Comparison of ENCODE assay signal across 8 mouse cellular contexts in the genomic region with DNA sequence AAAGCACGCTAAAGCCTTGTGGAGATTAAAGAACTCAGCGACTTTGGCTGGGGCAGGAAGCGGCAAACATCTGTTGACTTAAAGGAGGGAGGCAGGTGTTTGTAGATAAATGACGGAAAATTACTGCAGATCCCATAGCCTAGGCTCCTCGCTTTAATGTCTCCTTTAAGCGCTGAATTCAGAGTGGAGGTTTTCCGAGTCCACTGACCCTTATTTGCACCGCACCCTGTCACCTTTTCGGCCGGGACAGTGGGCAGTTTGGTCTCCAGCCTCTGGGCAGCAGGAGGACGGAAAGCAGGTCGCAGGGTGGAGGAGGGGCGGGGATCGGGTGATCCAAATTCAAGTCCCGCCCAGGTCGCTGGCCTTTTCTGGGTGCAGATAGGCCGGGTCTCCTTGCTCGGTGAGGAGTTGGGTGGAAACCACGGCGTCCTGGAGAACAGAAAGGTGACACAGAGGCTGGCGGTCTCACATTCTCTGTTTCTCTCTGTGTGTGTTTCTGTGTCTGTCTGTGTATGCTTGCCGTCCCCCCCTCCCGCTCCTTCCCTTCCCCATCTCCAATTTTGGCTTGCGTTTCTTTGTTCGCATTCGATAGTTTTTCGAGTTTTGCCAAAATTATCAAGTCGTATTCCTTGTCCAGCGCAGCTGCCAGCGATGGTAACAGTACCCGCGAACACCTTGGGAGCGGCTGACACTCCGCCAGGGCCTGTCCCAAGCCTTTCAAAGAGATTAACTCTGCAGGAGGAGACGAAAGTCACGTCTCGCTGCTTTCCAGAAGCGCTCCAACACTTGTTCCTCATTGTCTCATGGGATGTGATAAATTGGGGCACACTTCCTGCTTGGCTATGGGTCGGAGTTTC. TPM values are rescaled to one million over a fixed set of nuclear protein-coding genes. Genes with fewer than 3 reads are reported as not detected.
A peak's percentile ranks its signal among the peaks of the same experiment; 100 is the strongest.
DNase-seq lines count a peak whose midpoint lies in the region; ATAC-seq and TF ChIP-seq lines count a peak whose summit lies in the region.

No protein-coding gene starts in this region.

- ATAC-seq in hindbrain, embryonic 15.5 days (ENCODE audit: low FRiP score, low read depth), result peak; percentile 51
- peak; percentile 75 for ATAC-seq in liver, embryonic 11.5 days (replicated peaks; ENCODE audit: low FRiP score)

- peak; percentile 12 for DNase-seq in right cerebral cortex, postnatal 14 days
- DNase-seq in right cerebral cortex, postnatal 36 days (ENCODE audit: low spot score in 2 of 2), result no peak
- DNase-seq in cerebellum, adult 9-11 months, result peak; percentile 63
- peak; percentile 59 for DNase-seq in gastrocnemius, adult 18-20 months (ENCODE audit: low spot score)
- peak; percentile 81 for DNase-seq in liver, embryonic 11.5 days (ENCODE audit: low spot score)
- peak; percentile 68 to 80 for DNase-seq in thymus, adult 18-20 months

- peak overlapping the region; percentile 35; the same call in 1 of the 2 replicates for H3K9ac ChIP-seq in hindbrain, embryonic 15.5 days
- H3K9ac ChIP-seq in liver, embryonic 11.5 days (ENCODE audit: low read depth, low read length), result peak overlapping the region; percentile 73

- no peaks in the 10 kb centered on the region for H3K36me3 ChIP-seq in hindbrain, embryonic 15.5 days
- no peaks in the 10 kb centered on the region for H3K36me3 ChIP-seq in liver, embryonic 11.5 days (ENCODE audit: control insufficient read depth, insufficient read depth, low read length)
- no peaks in the 10 kb centered on the region for H3K36me3 ChIP-seq in myocyte (ENCODE audit: control insufficient read depth, insufficient read depth)

- no peak for TF ChIP-seq POLR2A in myocyte (IDR thresholded peaks at IDR 0.05; ENCODE audit: insufficient read length, low read depth)

- peak overlapping the region; percentile 49 for H3K4me3 ChIP-seq in hindbrain, embryonic 15.5 days
- H3K4me3 ChIP-seq in liver, embryonic 11.5 days (ENCODE audit: low read depth, low read length), result peak overlapping the region; percentile 68
- peak overlapping the region; percentile 19 for H3K4me3 ChIP-seq in myocyte

- peak overlapping the region; percentile 96 for H3K4me2 ChIP-seq in hindbrain, embryonic 15.5 days
- peak overlapping the region; percentile 95 for H3K4me2 ChIP-seq in liver, embryonic 11.5 days
- H3K4me2 ChIP-seq in myocyte (ENCODE audit: low read depth), result peak overlapping the region; percentile 80

- peaks cover 35% of the 10 kb centered on the region for H3K27me3 ChIP-seq in hindbrain, embryonic 15.5 days
- peaks cover 3% of the 10 kb centered on the region; the same call in 1 of the 2 replicates for H3K27me3 ChIP-seq in liver, embryonic 11.5 days (replicated peaks; ENCODE audit: control insufficient read depth, insufficient read depth, low read length)
- H3K27me3 ChIP-seq in myocyte (ENCODE audit: control insufficient read depth, insufficient read depth, insufficient read length), result peaks cover 5% of the 10 kb centered on the region

- 1% methylated on average over 39 of the region's 39 CpGs for WGBS in hindbrain, embryonic 15.5 days
- whole genome bisulfite sequencing in liver, embryonic 11.5 days, result under 1% methylated on average over 39 of the region's 39 CpGs

- peaks cover 15% of the 10 kb centered on the region for H3K4me1 ChIP-seq in hindbrain, embryonic 15.5 days (replicated peaks)
- H3K4me1 ChIP-seq in liver, embryonic 11.5 days (replicated peaks; ENCODE audit: control insufficient read depth, insufficient read depth, low read length), result peaks cover 28% of the 10 kb centered on the region

- no peak overlapping the region for H3ac ChIP-seq in myocyte (ENCODE audit: control insufficient read depth, insufficient read length)

- H3K9me3 ChIP-seq in hindbrain, embryonic 15.5 days, result no peaks in the 10 kb centered on the region
- 0 out of 2 replicates have a peak, but pooled peaks cover 2% of the 10 kb centered on the region for H3K9me3 ChIP-seq in liver, embryonic 11.5 days (ENCODE audit: control insufficient read depth, low read length)

- no peak overlapping the region for H3K27ac ChIP-seq in hindbrain, embryonic 15.5 days (replicated peaks)
- peak overlapping the region; percentile 100 for H3K27ac ChIP-seq in liver, embryonic 11.5 days (ENCODE audit: low read depth, low read length)

- H3K79me2 ChIP-seq in myocyte (ENCODE audit: control insufficient read depth, insufficient read depth), result no peaks in the 10 kb centered on the region

TF ChIP-seq in myocyte, 11 proteins besides CTCF, POLR2A, EP300 and RAD21:
- TF ChIP-seq TCF12 (IDR thresholded peaks at IDR 0.05; ENCODE audit: insufficient read depth, poor library complexity, severe bottlenecking) (no peak), MAX (IDR thresholded peaks at IDR 0.05; ENCODE audit: low read depth) (no peak), MYOG (IDR thresholded peaks at IDR 0.05; ENCODE audit: control insufficient read depth in 1 of 3, insufficient read depth in 1 of 3, insufficient read length in 2 of 3, low read depth in 2 of 3) (no peak), MYOD1 (IDR thresholded peaks at IDR 0.05; ENCODE audit: control insufficient read depth in 1 of 3, insufficient read length in 2 of 3, low read depth in 2 of 3) (no peak), POLR2AphosphoS2 (IDR thresholded peaks at IDR 0.05; ENCODE audit: insufficient read length, low read depth) (no peak), TCF3 (IDR thresholded peaks at IDR 0.05; ENCODE audit: insufficient read length, low read depth) (no peak), SRF (IDR thresholded peaks at IDR 0.05; ENCODE audit: control insufficient read depth, insufficient read length, low read depth) (no peak), CEBPB (IDR thresholded peaks at IDR 0.05; ENCODE audit: insufficient read depth, poor library complexity, severe bottlenecking) (no peak), USF1 (IDR thresholded peaks at IDR 0.05; ENCODE audit: low read depth) (no peak), REST (IDR thresholded peaks at IDR 0.05; ENCODE audit: insufficient read depth, insufficient read length) (no peak), E2F4 (IDR thresholded peaks at IDR 0.05; ENCODE audit: insufficient read depth) (no peak)

RNA-seq across cellular contexts. Expression of a gene that starts 11.9 kb away (rescaled TPM):
- 10 to 100 TPM; 34.4 to 40.5 TPM for total RNA-seq in gastrocnemius, adult 18-20 months (2021)
- polyA plus RNA-seq in hindbrain, embryonic 15.5 days (2015; fragmentation: Nextera tagmentation; extraction: Ambion mirVana), result 12.3 and 14.8 TPM in 2 replicates
- 38.8 and 41.4 TPM in 2 replicates for polyA plus RNA-seq in liver, embryonic 11.5 days (2014; fragmentation: Nextera tagmentation; extraction: Ambion mirVana)
- 12.1 TPM for polyA plus RNA-seq in myocyte (2012; fragmentation: generic; extraction: Trizol)

Comparison
In these comparisons a context has a peak if more than half of its experiments do, and no peak if none do; other contexts are left out.
1. DNase-seq: peak in right cerebral cortex, postnatal 14 days (single experiment), cerebellum, adult 9-11 months (single experiment), gastrocnemius, adult 18-20 months (single experiment), liver, embryonic 11.5 days (single experiment) and thymus, adult 18-20 months (2 of 2); none in right cerebral cortex, postnatal 36 days (0 of 2).
2. Peak in every context shown above with its lines, with median percentiles within 50 percentile points of each other: H3K4me2 ChIP-seq and H3K4me3 ChIP-seq.